Mouse (Mus musculus): Measurements from ENCODE around the gene Camsap2. TPM values are rescaled to one million over a fixed set of nuclear protein-coding genes. Genes with fewer than 3 reads are reported as not detected.

The Camsap2 gene
- polyA plus RNA-seq, 2 experiments = 15.0 to 17.2 TPM

- ATAC-seq (ENCODE audit: low FRiP score, low read depth) (no peak), DNase-seq (ENCODE audit: low spot score) (no peak)
- Histone ChIP-seq H3K36me3 (ENCODE audit: control insufficient read depth, insufficient read depth, low read length) (peaks cover 17% of the 10 kb centered on the region), H3K27ac (replicated peaks; ENCODE audit: low read depth, low read length) (no peak overlapping the region), H3K9ac (ENCODE audit: low read depth, low read length, severe bottlenecking) (no peak overlapping the region), H3K4me1 (ENCODE audit: control insufficient read depth, insufficient read depth, low read length) (peaks cover 8% of the 10 kb centered on the region; the same call in 1 of the 2 replicates), H3K4me3 (replicated peaks; ENCODE audit: low read length) (no peak overlapping the region), H3K4me2 (replicated peaks; ENCODE audit: low read depth, low read length, severe bottlenecking) (no peak overlapping the region), H3K27me3 (ENCODE audit: control insufficient read depth, insufficient read depth, low read length) (no peaks in the 10 kb centered on the region), H3K9me3 (ENCODE audit: control insufficient read depth, low read length) (no peaks in the 10 kb centered on the region)
- TF ChIP-seq POLR2A (IDR thresholded peaks at IDR 0.05; ENCODE audit: borderline replicate concordance, extremely low read depth, insufficient read depth, insufficient read length) = no peak
- WGBS = 57% methylated on average over 3 of the region's 3 CpGs
Measured at GRCm38 (mm10) chr1:136327638-136328037, 18.3 kb downstream of the Camsap2 start.

DNA sequence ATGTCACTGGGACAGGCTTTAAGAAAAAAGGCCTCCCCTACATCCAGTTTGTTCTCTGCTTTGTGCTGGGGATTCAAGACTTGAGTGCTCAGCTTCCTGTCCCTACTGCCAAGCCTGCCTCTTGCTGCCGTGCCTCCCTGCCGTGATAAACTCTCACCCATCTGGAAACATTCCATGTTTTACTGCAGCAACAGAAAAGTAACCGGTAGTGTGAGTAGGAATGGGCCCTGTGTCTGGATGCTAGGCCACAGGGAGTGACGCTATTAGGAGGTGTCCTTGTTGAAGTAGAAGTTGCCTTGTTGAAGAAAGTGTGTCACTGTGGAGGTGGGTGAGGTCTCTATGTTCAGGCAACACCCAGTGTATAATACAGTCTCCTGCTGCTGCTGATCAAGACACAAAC, 20.0 kb downstream of the Camsap2 start:
- H3K9ac ChIP-seq (ENCODE audit: low read depth, low read length, severe bottlenecking) = peak overlapping the region; percentile 32; the same call in 1 of the 2 replicates
- no peak for TF ChIP-seq POLR2A (IDR thresholded peaks at IDR 0.05; ENCODE audit: borderline replicate concordance, extremely low read depth, insufficient read depth, insufficient read length)
- H3K27me3 ChIP-seq (ENCODE audit: control insufficient read depth, insufficient read depth, low read length) = no peaks in the 10 kb centered on the region
- no peak for ATAC-seq (ENCODE audit: low FRiP score, low read depth)
- H3K36me3 ChIP-seq (ENCODE audit: control insufficient read depth, insufficient read depth, low read length) = peaks cover 17% of the 10 kb centered on the region
- H3K27ac ChIP-seq (replicated peaks; ENCODE audit: low read depth, low read length) = peak overlapping the region; percentile 48
- H3K4me3 ChIP-seq (replicated peaks; ENCODE audit: low read length) = no peak overlapping the region
- no peaks in the 10 kb centered on the region for H3K9me3 ChIP-seq (ENCODE audit: control insufficient read depth, low read length)
- 8% methylated on average over 4 of the region's 4 CpGs for WGBS
- DNase-seq (ENCODE audit: low spot score) = no peak
- H3K4me2 ChIP-seq (replicated peaks; ENCODE audit: low read depth, low read length, severe bottlenecking) = no peak overlapping the region
- H3K4me1 ChIP-seq (ENCODE audit: control insufficient read depth, insufficient read depth, low read length) = peaks cover 8% of the 10 kb centered on the region; the same call in 1 of the 2 replicates

DNA sequence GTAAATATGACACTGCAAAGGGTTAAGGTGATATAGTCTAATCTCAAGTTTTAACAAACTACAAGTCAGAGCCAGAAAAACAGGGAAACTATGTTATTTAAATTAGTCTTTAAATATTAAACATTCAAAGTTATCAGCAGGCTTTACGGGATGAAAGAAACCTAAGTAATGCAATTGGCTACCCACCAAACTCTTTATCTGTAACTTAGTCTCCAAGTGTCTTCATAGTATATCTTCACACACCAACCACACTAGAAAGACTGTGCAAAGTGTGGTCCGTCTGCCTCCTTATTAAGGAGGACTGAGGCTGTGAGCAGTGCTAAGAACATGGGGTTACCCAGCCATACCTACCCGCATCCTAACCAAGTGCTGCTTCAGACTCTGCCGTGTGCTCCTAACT, 23.6 kb downstream of the Camsap2 start:
- Histone ChIP-seq H3K9ac (ENCODE audit: low read depth, low read length, severe bottlenecking) (no peak overlapping the region), H3K4me2 (replicated peaks; ENCODE audit: low read depth, low read length, severe bottlenecking) (no peak overlapping the region), H3K27me3 (ENCODE audit: control insufficient read depth, insufficient read depth, low read length) (no peaks in the 10 kb centered on the region), H3K4me3 (replicated peaks; ENCODE audit: low read length) (no peak overlapping the region), H3K36me3 (ENCODE audit: control insufficient read depth, insufficient read depth, low read length) (peaks cover 20% of the 10 kb centered on the region), H3K27ac (replicated peaks; ENCODE audit: low read depth, low read length) (no peak overlapping the region), H3K4me1 (ENCODE audit: control insufficient read depth, insufficient read depth, low read length) (peaks cover 5% of the 10 kb centered on the region; the same call in 1 of the 2 replicates), H3K9me3 (ENCODE audit: control insufficient read depth, low read length) (no peaks in the 10 kb centered on the region)
- DNase-seq (ENCODE audit: low spot score) (no peak), ATAC-seq (ENCODE audit: low FRiP score, low read depth) (no peak)
- no peak for TF ChIP-seq POLR2A (IDR thresholded peaks at IDR 0.05; ENCODE audit: borderline replicate concordance, extremely low read depth, insufficient read depth, insufficient read length)
- 88% methylated on average over 4 of the region's 4 CpGs for WGBS

DNA sequence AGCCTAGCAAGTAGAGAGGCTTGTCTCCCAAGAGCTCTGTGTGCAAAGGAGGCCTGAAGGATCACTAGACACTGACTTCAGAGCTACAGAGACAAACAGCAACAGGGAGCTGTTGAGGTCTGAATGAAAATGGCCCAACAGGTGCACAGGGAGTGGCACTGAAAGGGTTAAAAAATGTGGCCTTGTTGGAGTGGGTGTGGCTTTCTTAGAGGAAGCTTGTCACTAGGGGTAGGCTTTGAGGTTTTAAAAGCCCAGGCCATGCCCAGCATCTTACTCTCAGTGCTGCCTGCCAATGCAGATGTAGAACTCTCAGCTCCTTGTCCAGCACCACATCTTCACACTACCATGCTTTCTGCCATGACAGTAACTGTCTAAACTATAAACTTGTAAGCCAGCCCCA, 29.6 kb downstream of the Camsap2 start:
- Histone ChIP-seq H3K9ac (ENCODE audit: low read depth, low read length, severe bottlenecking) (no peak overlapping the region), H3K36me3 (ENCODE audit: control insufficient read depth, insufficient read depth, low read length) (0 out of 2 replicates have a peak, but pooled peaks cover 3% of the 10 kb centered on the region), H3K4me3 (replicated peaks; ENCODE audit: low read length) (no peak overlapping the region), H3K27ac (replicated peaks; ENCODE audit: low read depth, low read length) (no peak overlapping the region), H3K9me3 (ENCODE audit: control insufficient read depth, low read length) (no peaks in the 10 kb centered on the region), H3K4me2 (replicated peaks; ENCODE audit: low read depth, low read length, severe bottlenecking) (no peak overlapping the region), H3K27me3 (ENCODE audit: control insufficient read depth, insufficient read depth, low read length) (no peaks in the 10 kb centered on the region), H3K4me1 (ENCODE audit: control insufficient read depth, insufficient read depth, low read length) (peaks cover 5% of the 10 kb centered on the region; the same call in 1 of the 2 replicates)
- DNase-seq (ENCODE audit: low spot score) = no peak
- no peak for ATAC-seq (ENCODE audit: low FRiP score, low read depth)
- TF ChIP-seq POLR2A (IDR thresholded peaks at IDR 0.05; ENCODE audit: borderline replicate concordance, extremely low read depth, insufficient read depth, insufficient read length) = no peak

DNA sequence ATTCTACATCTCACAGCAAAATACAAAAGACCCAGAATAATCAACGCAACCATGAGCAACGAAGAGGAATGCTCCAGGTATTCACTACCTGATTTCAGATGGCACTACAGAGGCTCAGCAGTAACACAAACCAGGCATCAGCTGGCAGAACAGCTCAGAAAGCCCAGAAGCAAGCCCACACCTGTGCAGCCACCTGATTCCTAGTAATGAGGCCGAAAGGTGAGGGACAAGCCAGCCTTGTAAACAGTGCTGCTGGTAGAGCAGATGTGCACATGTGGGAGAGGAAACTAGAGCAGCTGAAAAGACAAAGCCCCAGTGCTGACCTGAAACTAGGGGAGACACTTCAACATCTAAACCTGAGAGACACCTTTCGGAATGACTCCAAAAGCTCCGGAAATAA, 36.7 kb downstream of the Camsap2 start:
- Histone ChIP-seq H3K27me3 (ENCODE audit: control insufficient read depth, insufficient read depth, low read length) (no peaks in the 10 kb centered on the region), H3K27ac (replicated peaks; ENCODE audit: low read depth, low read length) (no peak overlapping the region), H3K9ac (ENCODE audit: low read depth, low read length, severe bottlenecking) (no peak overlapping the region), H3K4me3 (replicated peaks; ENCODE audit: low read length) (no peak overlapping the region), H3K36me3 (ENCODE audit: control insufficient read depth, insufficient read depth, low read length) (no peaks in the 10 kb centered on the region; the same call in 1 of the 2 replicates), H3K4me1 (ENCODE audit: control insufficient read depth, insufficient read depth, low read length) (0 out of 2 replicates have a peak, but pooled peaks cover 2% of the 10 kb centered on the region), H3K4me2 (replicated peaks; ENCODE audit: low read depth, low read length, severe bottlenecking) (no peak overlapping the region), H3K9me3 (ENCODE audit: control insufficient read depth, low read length) (no peaks in the 10 kb centered on the region)
- WGBS = 75% methylated on average over 5 of the region's 5 CpGs
- TF ChIP-seq POLR2A (IDR thresholded peaks at IDR 0.05; ENCODE audit: borderline replicate concordance, extremely low read depth, insufficient read depth, insufficient read length) = no peak
- DNase-seq (ENCODE audit: low spot score) (no peak), ATAC-seq (ENCODE audit: low FRiP score, low read depth) (no peak)

DNA sequence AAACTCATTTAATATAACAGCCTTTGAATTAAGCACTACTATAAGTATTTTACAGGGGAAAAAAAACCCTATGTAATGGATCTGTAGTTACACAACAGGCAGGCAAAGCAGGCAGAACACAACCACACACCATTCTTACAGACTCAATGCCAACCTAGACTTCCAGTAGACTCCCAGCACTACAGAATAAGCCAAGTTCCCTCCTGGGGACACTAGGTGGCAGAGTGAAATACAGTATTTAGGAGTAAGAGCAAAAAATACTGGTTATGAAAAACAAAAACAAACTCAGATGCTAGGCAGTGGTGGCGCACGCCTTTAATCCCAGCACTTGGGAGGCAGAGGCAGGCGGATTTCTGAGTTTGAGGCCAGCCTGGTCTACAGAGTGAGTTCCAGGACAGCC, 39.5 kb downstream of the Camsap2 start:
- DNase-seq (ENCODE audit: low spot score) (peak; percentile 35), ATAC-seq (ENCODE audit: low FRiP score, low read depth) (no peak)
- no peak overlapping the region for H3K4me2 ChIP-seq (replicated peaks; ENCODE audit: low read depth, low read length, severe bottlenecking)
- no peak overlapping the region for H3K4me3 ChIP-seq (replicated peaks; ENCODE audit: low read length)
- no peaks in the 10 kb centered on the region for H3K27me3 ChIP-seq (ENCODE audit: control insufficient read depth, insufficient read depth, low read length)
- TF ChIP-seq POLR2A (IDR thresholded peaks at IDR 0.05; ENCODE audit: borderline replicate concordance, extremely low read depth, insufficient read depth, insufficient read length) = no peak
- H3K4me1 ChIP-seq (ENCODE audit: control insufficient read depth, insufficient read depth, low read length) = no peaks in the 10 kb centered on the region
- WGBS = 74% methylated on average over 3 of the region's 3 CpGs
- H3K27ac ChIP-seq (replicated peaks; ENCODE audit: low read depth, low read length) = no peak overlapping the region
- H3K9ac ChIP-seq (ENCODE audit: low read depth, low read length, severe bottlenecking) = no peak overlapping the region
- no peaks in the 10 kb centered on the region for H3K9me3 ChIP-seq (ENCODE audit: control insufficient read depth, low read length)
- H3K36me3 ChIP-seq (ENCODE audit: control insufficient read depth, insufficient read depth, low read length) = peaks cover 5% of the 10 kb centered on the region; the same call in 1 of the 2 replicates
